8 mouse cellular contexts compared by ENCODE assay signal in genomic region chr1:57269679-57270354, GRCm38 (mm10).
A peak's percentile ranks its signal among the peaks of the same experiment; 100 is the strongest.
DNase-seq lines count a peak whose midpoint lies in the region; ATAC-seq lines count a peak whose summit lies in the region.

No protein-coding gene starts in this region.

- 0 out of 2 replicates have a peak, but pooled peaks have one; percentile 52 for ATAC-seq in limb, embryonic 15.5 days (ENCODE audit: insufficient number of reproducible peaks, low FRiP score, low TSS enrichment, low read depth)
- peak; percentile 85 for ATAC-seq in neural tube, embryonic 15.5 days (ENCODE audit: low FRiP score)

- H3K27ac ChIP-seq in limb, embryonic 15.5 days, result no peak overlapping the region
- H3K27ac ChIP-seq in neural tube, embryonic 15.5 days (replicated peaks), result no peak overlapping the region

- no peaks in the 10 kb centered on the region for H3K36me3 ChIP-seq in limb, embryonic 15.5 days
- H3K36me3 ChIP-seq in neural tube, embryonic 15.5 days, result no peaks in the 10 kb centered on the region

- no peak overlapping the region for H3K4me3 ChIP-seq in limb, embryonic 15.5 days
- no peak overlapping the region for H3K4me3 ChIP-seq in neural tube, embryonic 15.5 days (replicated peaks)

- H3K27me3 ChIP-seq in limb, embryonic 15.5 days, result no peaks in the 10 kb centered on the region
- peaks cover 4% of the 10 kb centered on the region; the same call in 1 of the 2 replicates for H3K27me3 ChIP-seq in neural tube, embryonic 15.5 days (replicated peaks)

- peak; percentile 4 for DNase-seq in thymus, postnatal 14 days
- no peak for DNase-seq in thymus, postnatal 25 days
- peak; percentile 81 for DNase-seq in embryo, embryonic 10 days (ENCODE audit: low spot score)
- peak; percentile 68 for DNase-seq in gastrocnemius, postnatal 10 days
- DNase-seq in kidney, postnatal 14 days, result peak; percentile 70
- DNase-seq in MN1 (ENCODE audit: low spot score), result no peak

- no peaks in the 10 kb centered on the region for H3K9me3 ChIP-seq in limb, embryonic 15.5 days
- no peaks in the 10 kb centered on the region for H3K9me3 ChIP-seq in neural tube, embryonic 15.5 days (replicated peaks)

- H3K4me1 ChIP-seq in limb, embryonic 15.5 days, result peaks cover 4% of the 10 kb centered on the region; the same call in 1 of the 2 replicates
- H3K4me1 ChIP-seq in neural tube, embryonic 15.5 days, result peaks cover 6% of the 10 kb centered on the region; the same call in 1 of the 2 replicates

- no peak overlapping the region for H3K9ac ChIP-seq in limb, embryonic 15.5 days
- no peak overlapping the region for H3K9ac ChIP-seq in neural tube, embryonic 15.5 days (replicated peaks)

- no peak overlapping the region for H3K4me2 ChIP-seq in limb, embryonic 15.5 days
- no peak overlapping the region for H3K4me2 ChIP-seq in neural tube, embryonic 15.5 days

- WGBS in limb, embryonic 15.5 days, result 23% methylated on average over 13 of the region's 13 CpGs
- 51% methylated on average over 13 of the region's 13 CpGs for WGBS in neural tube, embryonic 15.5 days

Comparison
In these comparisons a context has a peak if more than half of its experiments do, and no peak if none do; other contexts are left out.
1. DNase-seq: peak in thymus, postnatal 14 days (single experiment), embryo, embryonic 10 days (single experiment), gastrocnemius, postnatal 10 days (single experiment) and kidney, postnatal 14 days (single experiment); none in thymus, postnatal 25 days (single experiment) and MN1 (single experiment).